Mouse (Mus musculus): ENCODE data around the gene Tbx3.
A peak's percentile ranks its signal among the peaks of the same experiment; 100 is the strongest.

Gene Tbx3

GRCm38 (mm10) chr5:119670566-119671108 is at the start of gene Tbx3:
Tbx3 (plus strand) TSS chr5:119670669.
- DNase-seq, result peak; percentile 99

GRCm38 (mm10) chr5:119622076-119622475 is 48.4 kb upstream of the Tbx3 start:
- DNase-seq, result no peak

GRCm38 (mm10) chr5:119624554-119624953 is 45.9 kb upstream of the Tbx3 start:
- DNase-seq, result no peak

GRCm38 (mm10) chr5:119625603-119626002 is 44.9 kb upstream of the Tbx3 start:
- DNase-seq, result no peak

- DNase-seq, result no peak
Observed at GRCm38 (mm10) chr5:119626154-119626553, 44.3 kb upstream of the Tbx3 start.

GRCm38 (mm10) chr5:119626662-119627061 is 43.8 kb upstream of the Tbx3 start:
- DNase-seq, result peak; percentile 68

- no peak for DNase-seq
Observed at GRCm38 (mm10) chr5:119628100-119628499, 42.4 kb upstream of the Tbx3 start.

GRCm38 (mm10) chr5:119628746-119629327 is 41.6 kb upstream of the Tbx3 start:
- DNase-seq, result peak; percentile 46

- no peak for DNase-seq
Observed at GRCm38 (mm10) chr5:119633581-119633980, 36.9 kb upstream of the Tbx3 start.

- no peak for DNase-seq
Observed at GRCm38 (mm10) chr5:119634861-119635260, 35.6 kb upstream of the Tbx3 start.

- DNase-seq, result no peak
Observed at GRCm38 (mm10) chr5:119638300-119638699, 32.2 kb upstream of the Tbx3 start.

- DNase-seq, result no peak
Observed at GRCm38 (mm10) chr5:119641094-119641493, 29.4 kb upstream of the Tbx3 start.

GRCm38 (mm10) chr5:119641714-119642113 is 28.8 kb upstream of the Tbx3 start:
- no peak for DNase-seq

GRCm38 (mm10) chr5:119646965-119647364 is 23.5 kb upstream of the Tbx3 start:
- DNase-seq, result no peak

- DNase-seq, result no peak
Observed at GRCm38 (mm10) chr5:119651135-119651965, 19.1 kb upstream of the Tbx3 start.

GRCm38 (mm10) chr5:119656354-119656753 is 14.1 kb upstream of the Tbx3 start:
- DNase-seq, result no peak

GRCm38 (mm10) chr5:119656856-119657255 is 13.6 kb upstream of the Tbx3 start:
- DNase-seq, result peak; percentile 60

GRCm38 (mm10) chr5:119657362-119657761 is 13.1 kb upstream of the Tbx3 start:
- DNase-seq, result no peak

- DNase-seq, result no peak
Observed at GRCm38 (mm10) chr5:119657804-119658203, 12.7 kb upstream of the Tbx3 start.

GRCm38 (mm10) chr5:119658396-119658795 is 12.1 kb upstream of the Tbx3 start:
- no peak for DNase-seq

GRCm38 (mm10) chr5:119659041-119659440 is 11.4 kb upstream of the Tbx3 start:
- DNase-seq, result no peak

- DNase-seq, result no peak
Observed at GRCm38 (mm10) chr5:119660526-119661410, 9.7 kb upstream of the Tbx3 start.

GRCm38 (mm10) chr5:119661474-119661873 is 9.0 kb upstream of the Tbx3 start:
- no peak for DNase-seq

Data from retina, postnatal 1 day (tissue).